Mouse (Mus musculus): ENCODE data around the gene Map3k14. TPM values are rescaled to one million over a fixed set of nuclear protein-coding genes. Genes with fewer than 3 reads are reported as not detected.

Map3k14 gene
- polyA plus RNA-seq (2014; fragmentation: Nextera tagmentation; extraction: Ambion mirVana), result 3.0 and 3.3 TPM in 2 replicates

DNA sequence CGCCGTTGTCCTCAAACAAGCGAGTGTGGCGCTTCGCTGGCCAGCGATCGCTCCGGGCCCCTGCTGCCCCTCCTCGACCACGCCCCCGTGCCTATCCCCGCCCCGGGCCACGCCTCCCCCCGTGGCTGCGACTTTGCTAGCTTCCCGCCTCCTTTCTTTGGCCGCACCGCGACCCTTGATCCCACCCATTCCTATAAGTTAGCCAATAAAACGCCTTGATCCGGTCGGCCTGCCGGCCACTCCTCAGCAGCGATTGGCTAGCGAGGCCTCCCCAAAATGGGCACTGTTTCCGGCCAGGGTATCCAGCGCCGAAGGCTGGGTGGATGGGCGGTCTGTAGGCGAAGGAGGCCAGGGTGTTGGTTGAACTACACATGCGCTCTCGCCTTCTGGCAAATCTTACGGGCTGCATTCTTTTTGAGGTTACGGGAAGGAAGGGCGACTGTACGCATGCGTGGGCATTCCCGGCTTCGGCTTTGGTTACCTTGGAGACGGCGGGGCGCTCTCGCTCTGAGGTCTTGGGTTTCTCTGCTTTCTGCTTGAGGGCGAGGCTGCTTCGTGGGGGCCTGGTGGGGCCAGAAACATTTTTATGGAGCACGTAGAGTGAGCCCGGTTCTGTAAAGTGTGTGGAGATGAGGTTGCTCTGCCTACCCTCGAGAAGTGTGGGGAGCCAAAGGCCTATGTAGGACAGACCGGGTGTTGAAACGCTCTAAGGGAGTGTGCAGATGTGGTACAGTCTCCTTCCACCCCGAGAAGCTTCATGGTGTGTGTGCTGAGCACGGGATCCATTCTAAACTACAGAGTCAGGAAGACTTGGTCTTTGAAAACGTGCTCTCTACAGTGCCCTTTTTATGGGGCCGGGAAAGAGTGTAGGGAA, at the start of gene Map3k14:
Gene Map3k14, minus strand, starts transcription at position 127 of the 874 bp plus-strand sequence.
- DNase-seq (ENCODE audit: low spot score) (peak; percentile 97), ATAC-seq (ENCODE audit: low FRiP score) (peak; percentile 99)
- peaks cover 8% of the 10 kb centered on the region; the same call in 1 of the 2 replicates for H3K4me1 ChIP-seq (replicated peaks; ENCODE audit: control insufficient read depth, insufficient read depth, low read length)
- peak within 1 kb of the TSS; percentile 93 for H3K27ac ChIP-seq (ENCODE audit: low read depth, low read length)
- H3K27me3 ChIP-seq (ENCODE audit: control insufficient read depth, insufficient read depth, low read length), result no peaks in the 10 kb centered on the region
- H3K9ac ChIP-seq (ENCODE audit: low read depth, low read length), result peak within 1 kb of the TSS; percentile 58
- H3K4me2 ChIP-seq (replicated peaks; ENCODE audit: low read depth, low read length), result peak within 1 kb of the TSS; percentile 63
- H3K9me3 ChIP-seq (ENCODE audit: control insufficient read depth, low read length), result no peaks in the 10 kb centered on the region
- peak within 1 kb of the TSS; percentile 47 for H3K4me3 ChIP-seq (ENCODE audit: low read depth, low read length)
- no peaks in the 10 kb centered on the region for H3K36me3 ChIP-seq (ENCODE audit: control insufficient read depth, insufficient read depth, low read length)
- WGBS, result under 1% methylated on average over 54 of the region's 55 CpGs

DNA sequence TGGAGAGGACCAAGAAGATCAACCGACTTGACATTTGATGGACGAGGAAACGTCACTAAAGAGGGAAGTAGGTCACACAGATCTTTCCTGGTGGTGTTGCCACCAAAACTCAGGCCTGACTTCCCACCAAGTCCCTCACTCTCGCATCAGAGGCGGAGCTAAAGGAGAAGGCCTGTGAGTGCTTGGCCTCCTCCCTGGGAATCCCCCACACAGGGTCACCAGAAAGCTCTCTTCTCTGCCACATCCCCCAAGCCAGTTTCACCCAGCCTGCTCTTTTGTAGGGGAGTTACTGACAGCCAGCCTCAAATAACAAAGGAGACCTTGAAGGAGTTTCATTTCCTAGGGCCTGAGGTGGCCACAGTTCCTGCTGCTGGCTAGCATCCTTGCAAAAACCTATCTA, 48.1 kb upstream of the Map3k14 start:
- 73% methylated on average over 5 of the region's 5 CpGs for WGBS
- Histone ChIP-seq H3K27ac (ENCODE audit: low read depth, low read length) (no peak overlapping the region), H3K27me3 (ENCODE audit: control insufficient read depth, insufficient read depth, low read length) (no peaks in the 10 kb centered on the region), H3K9me3 (ENCODE audit: control insufficient read depth, low read length) (no peaks in the 10 kb centered on the region), H3K4me1 (replicated peaks; ENCODE audit: control insufficient read depth, insufficient read depth, low read length) (no peaks in the 10 kb centered on the region), H3K4me3 (ENCODE audit: low read depth, low read length) (no peak overlapping the region), H3K9ac (ENCODE audit: low read depth, low read length) (no peak overlapping the region), H3K4me2 (replicated peaks; ENCODE audit: low read depth, low read length) (no peak overlapping the region), H3K36me3 (ENCODE audit: control insufficient read depth, insufficient read depth, low read length) (no peaks in the 10 kb centered on the region)
- DNase-seq (ENCODE audit: low spot score) (no peak), ATAC-seq (ENCODE audit: low FRiP score) (no peak)

GRCm38 (mm10) chr11:103314736-103315374, 47.6 kb upstream of the Map3k14 start:
- no peak for ATAC-seq (ENCODE audit: low FRiP score)
- no peak overlapping the region for H3K9ac ChIP-seq (ENCODE audit: low read depth, low read length)
- H3K27me3 ChIP-seq (ENCODE audit: control insufficient read depth, insufficient read depth, low read length), result no peaks in the 10 kb centered on the region
- no peak overlapping the region for H3K4me2 ChIP-seq (replicated peaks; ENCODE audit: low read depth, low read length)
- H3K4me3 ChIP-seq (ENCODE audit: low read depth, low read length), result no peak overlapping the region
- 69% methylated on average over 10 of the region's 10 CpGs for WGBS
- H3K36me3 ChIP-seq (ENCODE audit: control insufficient read depth, insufficient read depth, low read length), result no peaks in the 10 kb centered on the region
- H3K9me3 ChIP-seq (ENCODE audit: control insufficient read depth, low read length), result no peaks in the 10 kb centered on the region
- no peak overlapping the region for H3K27ac ChIP-seq (ENCODE audit: low read depth, low read length)
- DNase-seq (ENCODE audit: low spot score), result no peak
- H3K4me1 ChIP-seq (replicated peaks; ENCODE audit: control insufficient read depth, insufficient read depth, low read length), result no peaks in the 10 kb centered on the region

GRCm38 (mm10) chr11:103313542-103313941, 46.3 kb upstream of the Map3k14 start:
- Histone ChIP-seq H3K27ac (ENCODE audit: low read depth, low read length) (no peak overlapping the region), H3K4me2 (replicated peaks; ENCODE audit: low read depth, low read length) (no peak overlapping the region), H3K9me3 (ENCODE audit: control insufficient read depth, low read length) (no peaks in the 10 kb centered on the region), H3K27me3 (ENCODE audit: control insufficient read depth, insufficient read depth, low read length) (no peaks in the 10 kb centered on the region), H3K36me3 (ENCODE audit: control insufficient read depth, insufficient read depth, low read length) (no peaks in the 10 kb centered on the region), H3K4me1 (replicated peaks; ENCODE audit: control insufficient read depth, insufficient read depth, low read length) (no peaks in the 10 kb centered on the region), H3K9ac (ENCODE audit: low read depth, low read length) (no peak overlapping the region), H3K4me3 (ENCODE audit: low read depth, low read length) (no peak overlapping the region)
- ATAC-seq (ENCODE audit: low FRiP score), result no peak
- WGBS, result 82% methylated on average over 6 of the region's 6 CpGs
- no peak for DNase-seq (ENCODE audit: low spot score)

GRCm38 (mm10) chr11:103312655-103313255, 45.5 kb upstream of the Map3k14 start:
- Histone ChIP-seq H3K4me3 (ENCODE audit: low read depth, low read length) (no peak overlapping the region), H3K4me1 (replicated peaks; ENCODE audit: control insufficient read depth, insufficient read depth, low read length) (no peaks in the 10 kb centered on the region), H3K9ac (ENCODE audit: low read depth, low read length) (no peak overlapping the region), H3K27ac (ENCODE audit: low read depth, low read length) (no peak overlapping the region), H3K36me3 (ENCODE audit: control insufficient read depth, insufficient read depth, low read length) (no peaks in the 10 kb centered on the region), H3K4me2 (replicated peaks; ENCODE audit: low read depth, low read length) (no peak overlapping the region), H3K27me3 (ENCODE audit: control insufficient read depth, insufficient read depth, low read length) (no peaks in the 10 kb centered on the region), H3K9me3 (ENCODE audit: control insufficient read depth, low read length) (no peaks in the 10 kb centered on the region)
- no peak for DNase-seq (ENCODE audit: low spot score)
- WGBS, result 53% methylated on average over 8 of the region's 8 CpGs
- ATAC-seq (ENCODE audit: low FRiP score), result no peak

GRCm38 (mm10) chr11:103311960-103312611, 44.8 kb upstream of the Map3k14 start:
- Histone ChIP-seq H3K9ac (ENCODE audit: low read depth, low read length) (peak overlapping the region; percentile 46), H3K27ac (ENCODE audit: low read depth, low read length) (no peak overlapping the region), H3K4me2 (replicated peaks; ENCODE audit: low read depth, low read length) (peak overlapping the region; percentile 42), H3K36me3 (ENCODE audit: control insufficient read depth, insufficient read depth, low read length) (no peaks in the 10 kb centered on the region), H3K9me3 (ENCODE audit: control insufficient read depth, low read length) (no peaks in the 10 kb centered on the region), H3K4me3 (ENCODE audit: low read depth, low read length) (peak overlapping the region; percentile 27), H3K4me1 (replicated peaks; ENCODE audit: control insufficient read depth, insufficient read depth, low read length) (no peaks in the 10 kb centered on the region), H3K27me3 (ENCODE audit: control insufficient read depth, insufficient read depth, low read length) (no peaks in the 10 kb centered on the region)
- WGBS, result 7% methylated on average over 27 of the region's 30 CpGs
- ATAC-seq (ENCODE audit: low FRiP score), result no peak
- DNase-seq (ENCODE audit: low spot score), result peak; percentile 52

GRCm38 (mm10) chr11:103309956-103310574, 42.8 kb upstream of the Map3k14 start:
- WGBS, result 83% methylated on average over 10 of the region's 10 CpGs

GRCm38 (mm10) chr11:103307910-103308309, 40.6 kb upstream of the Map3k14 start:
- ATAC-seq (ENCODE audit: low FRiP score) (no peak), DNase-seq (ENCODE audit: low spot score) (no peak)
- Histone ChIP-seq H3K36me3 (ENCODE audit: control insufficient read depth, insufficient read depth, low read length) (no peaks in the 10 kb centered on the region), H3K4me1 (replicated peaks; ENCODE audit: control insufficient read depth, insufficient read depth, low read length) (no peaks in the 10 kb centered on the region), H3K4me2 (replicated peaks; ENCODE audit: low read depth, low read length) (no peak overlapping the region), H3K9ac (ENCODE audit: low read depth, low read length) (no peak overlapping the region), H3K4me3 (ENCODE audit: low read depth, low read length) (no peak overlapping the region), H3K27me3 (ENCODE audit: control insufficient read depth, insufficient read depth, low read length) (no peaks in the 10 kb centered on the region), H3K27ac (ENCODE audit: low read depth, low read length) (no peak overlapping the region), H3K9me3 (ENCODE audit: control insufficient read depth, low read length) (no peaks in the 10 kb centered on the region)
- WGBS, result 65% methylated on average over 8 of the region's 8 CpGs

More at GRCm38 (mm10) chr11:103309956-103310574, 42.8 kb upstream of the Map3k14 start:
- DNase-seq (ENCODE audit: low spot score) (no peak), ATAC-seq (ENCODE audit: low FRiP score) (no peak)
- H3K4me1 ChIP-seq (replicated peaks; ENCODE audit: control insufficient read depth, insufficient read depth, low read length), result no peaks in the 10 kb centered on the region
- no peaks in the 10 kb centered on the region for H3K36me3 ChIP-seq (ENCODE audit: control insufficient read depth, insufficient read depth, low read length)
- no peak overlapping the region for H3K27ac ChIP-seq (ENCODE audit: low read depth, low read length)
- H3K27me3 ChIP-seq (ENCODE audit: control insufficient read depth, insufficient read depth, low read length), result no peaks in the 10 kb centered on the region
- H3K4me2 ChIP-seq (replicated peaks; ENCODE audit: low read depth, low read length), result no peak overlapping the region
- H3K4me3 ChIP-seq (ENCODE audit: low read depth, low read length), result no peak overlapping the region
- H3K9me3 ChIP-seq (ENCODE audit: control insufficient read depth, low read length), result no peaks in the 10 kb centered on the region
- H3K9ac ChIP-seq (ENCODE audit: low read depth, low read length), result no peak overlapping the region

All from hindbrain, embryonic 11.5 days (tissue).